Mouse (Mus musculus) heart, adult 2 months (tissue): ENCODE results near the gene Cebpa.

Experiments
- CTCF ChIP-seq: fragments of 200-600 bp; IDR thresholded peaks from 2 replicates; pipeline ENCODE4 v1.8.1; 2022; ENCODE audit warnings: antibody characterized with exemption, mild to moderate bottlenecking, moderate library complexity
- EP300 ChIP-seq: fragments of 200-500 bp; IDR thresholded peaks from 2 replicates; pipeline ENCODE4 v1.6.1; 2011; ENCODE audit warnings: low read depth, low read length, control low read depth; ENCODE audit not compliant: insufficient read depth

DNA sequence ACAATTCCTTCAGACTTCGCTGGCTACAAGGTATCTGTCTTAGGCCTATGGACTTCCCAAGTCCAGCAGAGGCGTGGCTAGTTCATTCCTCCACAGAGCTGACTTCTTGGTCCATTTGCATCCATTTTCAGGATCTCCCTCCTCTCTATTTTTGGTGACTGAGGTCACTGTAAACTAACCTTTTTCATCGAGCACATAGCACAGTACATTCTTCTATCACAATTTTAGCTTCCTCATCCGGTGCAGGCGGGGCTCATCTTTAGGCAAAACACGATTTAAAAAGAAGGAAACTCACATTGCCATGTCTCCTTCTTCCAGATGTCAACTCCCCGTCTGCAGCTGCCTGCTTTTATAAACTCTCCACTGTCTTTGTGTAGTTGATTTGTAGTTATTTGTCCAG, 12.5 kb upstream of the Cebpa start:
- TF ChIP-seq CTCF (no peak), EP300 (no peak)
